Mouse (Mus musculus) embryonic facial prominence, embryonic 14.5 days (tissue): ENCODE measurements around the gene Tax1bp3. TPM values are rescaled to one million over a fixed set of nuclear protein-coding genes. Genes with fewer than 3 reads are reported as not detected.

Source experiments
- ATAC-seq: fragments of 200-750 bp; cut with Nextera tagmentation; 2 replicates; pipeline ENCODE4 v1.8.0; 2017; ENCODE audit warnings: low read depth, moderate number of reproducible peaks, moderate TSS enrichment
- DNase-seq: peaks from one replicate; pipeline ENCODE4 v3.0.0-alpha.2; 2015; ENCODE audit warnings: low spot score
- H3K27ac ChIP-seq: fragments of 300-500 bp; sonication (generic); replicated peaks from 2 replicates; pipeline ENCODE4 v1.5.1; 2014; ENCODE audit warnings: low read depth, mild to moderate bottlenecking, low read length, moderate library complexity
- H3K27me3 ChIP-seq: fragments of 300-500 bp; sonication (generic); replicated peaks from 2 replicates; pipeline ENCODE4 v1.6.1; 2014; ENCODE audit warnings: low read length; ENCODE audit not compliant: control insufficient read depth, insufficient read depth
- H3K36me3 ChIP-seq: fragments of 300-500 bp; sonication (generic); 2 replicates; pipeline ENCODE4 v1.6.1; 2014; ENCODE audit warnings: low read length, mixed read lengths; ENCODE audit not compliant: control insufficient read depth, insufficient read depth
- H3K4me1 ChIP-seq: fragments of 300-500 bp; sonication (generic); 2 replicates; pipeline ENCODE4 v1.6.1; 2014; ENCODE audit warnings: antibody characterized with exemption, low read length; ENCODE audit not compliant: control insufficient read depth, insufficient read depth
- H3K4me2 ChIP-seq: fragments of 300-500 bp; sonication (generic); 2 replicates; pipeline ENCODE4 v1.6.1; 2014; ENCODE audit warnings: low read depth, mild to moderate bottlenecking, low read length, moderate library complexity, mixed read lengths
- H3K4me3 ChIP-seq: fragments of 300-500 bp; sonication (generic); 2 replicates; pipeline ENCODE4 v1.5.1; 2014; ENCODE audit warnings: low read depth, mild to moderate bottlenecking, low read length
- H3K9ac ChIP-seq: fragments of 300-500 bp; sonication (generic); 2 replicates; pipeline ENCODE4 v1.6.1; 2014; ENCODE audit warnings: low read depth, mild to moderate bottlenecking, low read length, moderate library complexity, mixed read lengths
- H3K9me3 ChIP-seq: fragments of 300-500 bp; sonication (generic); 2 replicates; pipeline ENCODE4 v1.6.1; 2016; ENCODE audit warnings: low read length; ENCODE audit not compliant: control insufficient read depth
- WGBS: fragments of 180-500 bp; shearing (Covaris S2); extraction: QIAGEN DNeasy Blood & Tissue Kit; methylation state at CpG from one replicate; pipeline ENCODE4 v1.1.7; 2014; 5-methylcytosine and 5-hydroxymethylcytosine counted together
- polyA plus RNA-seq: library from polyadenylated mRNA; unstranded; fragments of >200 nt; fragmentation: Nextera tagmentation; extraction: Ambion mirVana; gene quantifications from 2 replicates; pipeline ENCODE4 v1.2.1, GENCODE M21; 2014

Gene Tax1bp3
- polyA plus RNA-seq, 1 experiment from 2014 or later: 188 TPM

GRCm38 (mm10) chr11:73225856-73226255 lies 49.0 kb downstream of the Tax1bp3 start:
- ATAC-seq (no peak), DNase-seq (no peak)
- Histone ChIP-seq H3K4me3 (no peak overlapping the region), H3K27me3 (no peaks in the 10 kb centered on the region), H3K27ac (no peak overlapping the region), H3K9me3 (no peaks in the 10 kb centered on the region), H3K36me3 (no peaks in the 10 kb centered on the region), H3K4me2 (no peak overlapping the region), H3K4me1 (no peaks in the 10 kb centered on the region), H3K9ac (no peak overlapping the region)
- WGBS: 82% methylated on average over 6 of the region's 6 CpGs

GRCm38 (mm10) chr11:73228881-73229280 lies 52.0 kb downstream of the Tax1bp3 start:
- Histone ChIP-seq H3K36me3 (no peaks in the 10 kb centered on the region), H3K4me3 (no peak overlapping the region), H3K4me2 (no peak overlapping the region), H3K27me3 (no peaks in the 10 kb centered on the region), H3K9ac (no peak overlapping the region), H3K27ac (no peak overlapping the region), H3K4me1 (no peaks in the 10 kb centered on the region), H3K9me3 (no peaks in the 10 kb centered on the region)
- ATAC-seq (no peak), DNase-seq (no peak)
- WGBS: 73% methylated on average over 5 of the region's 5 CpGs

GRCm38 (mm10) chr11:73230081-73230480 lies 53.2 kb downstream of the Tax1bp3 start:
- Histone ChIP-seq H3K36me3 (no peaks in the 10 kb centered on the region), H3K4me1 (no peaks in the 10 kb centered on the region), H3K27me3 (no peaks in the 10 kb centered on the region), H3K9ac (no peak overlapping the region), H3K9me3 (no peaks in the 10 kb centered on the region), H3K4me3 (no peak overlapping the region), H3K27ac (no peak overlapping the region), H3K4me2 (no peak overlapping the region)
- DNase-seq: no peak
- no peak for ATAC-seq
- WGBS: 78% methylated on average over 5 of the region's 5 CpGs

GRCm38 (mm10) chr11:73232513-73232912 lies 55.6 kb downstream of the Tax1bp3 start:
- H3K4me3 ChIP-seq: no peak overlapping the region
- H3K4me1 ChIP-seq: peaks cover 8% of the 10 kb centered on the region; the same call in 1 of the 2 replicates
- ATAC-seq (no peak), DNase-seq (no peak)
- no peaks in the 10 kb centered on the region for H3K9me3 ChIP-seq
- H3K36me3 ChIP-seq: no peaks in the 10 kb centered on the region
- H3K4me2 ChIP-seq: no peak overlapping the region
- WGBS: 57% methylated on average over 2 of the region's 2 CpGs
- no peak overlapping the region for H3K9ac ChIP-seq
- no peaks in the 10 kb centered on the region for H3K27me3 ChIP-seq
- no peak overlapping the region for H3K27ac ChIP-seq

Other genes starting within 250 kb of the Tax1bp3 start
- gene Atp2a3, start 215.9 kb upstream of the Tax1bp3 start, polyA plus RNA-seq: 4.8 and 5.6 TPM in 2 replicates
- gene P2rx1, start 178.0 kb upstream of the Tax1bp3 start, polyA plus RNA-seq: 2.3 and 3.0 TPM in 2 replicates
- 6.0 TPM in 2 replicates for gene Camkk1, start 158.1 kb upstream of the Tax1bp3 start, polyA plus RNA-seq
- 9.2 and 9.5 TPM in 2 replicates for gene Ncbp3, start 129.3 kb upstream of the Tax1bp3 start, polyA plus RNA-seq
- gene Itgae, start 86.5 kb upstream of the Tax1bp3 start, polyA plus RNA-seq: 0.20 and 0.21 TPM in 2 replicates
- gene Haspin, start 38.8 kb upstream of the Tax1bp3 start, polyA plus RNA-seq: 12.1 and 13.4 TPM in 2 replicates
- 1.8 and 2.6 TPM in 2 replicates for gene P2rx5, start 16.7 kb upstream of the Tax1bp3 start, polyA plus RNA-seq
- gene Emc6, start within 50 bp of the Tax1bp3 start, polyA plus RNA-seq: 107 and 111 TPM in 2 replicates
- gene Ctns, start 22.0 kb downstream of the Tax1bp3 start, polyA plus RNA-seq: 18.8 and 22.0 TPM in 2 replicates
- gene Shpk, start 22.4 kb downstream of the Tax1bp3 start, polyA plus RNA-seq: 1.6 and 2.8 TPM in 2 replicates
- 0.47 and 0.54 TPM in 2 replicates for gene Trpv1, start 57.2 kb downstream of the Tax1bp3 start, polyA plus RNA-seq
- 0.26 and 0.28 TPM in 2 replicates for gene Trpv3, start 90.3 kb downstream of the Tax1bp3 start, polyA plus RNA-seq
- gene Aspa, start 152.5 kb downstream of the Tax1bp3 start, polyA plus RNA-seq: 2.4 and 2.9 TPM in 2 replicates
- gene Gm49340, start 152.7 kb downstream of the Tax1bp3 start, polyA plus RNA-seq: not detected in 2 replicates
- not detected in 2 replicates for gene Spata22, start 152.7 kb downstream of the Tax1bp3 start, polyA plus RNA-seq
- gene Olfr20, start 173.7 kb downstream of the Tax1bp3 start, polyA plus RNA-seq: not detected in 2 replicates
- 0.17 TPM in 1 of 2 replicates, not detected in the other for gene Olfr376, start 194.2 kb downstream of the Tax1bp3 start, polyA plus RNA-seq
- gene Olfr1, start 222.5 kb downstream of the Tax1bp3 start, polyA plus RNA-seq: not detected in 2 replicates